Mouse (Mus musculus): ENCODE data around the gene Mtus2.

- no peak for TF ChIP-seq CTCF (IDR thresholded peaks at IDR 0.05; ENCODE audit: borderline replicate concordance, control insufficient read depth, extremely low read depth, insufficient read depth, low read length, poor library complexity)
- no peak for TF ChIP-seq POLR2A (IDR thresholded peaks at IDR 0.05; ENCODE audit: control insufficient read depth, extremely low read depth, insufficient read depth, low read length, poor library complexity)
These were observed 5.4 kb upstream of the Mtus2 start for GRCm38 (mm10) chr5:147951751-147952150.
